Mouse (Mus musculus) thymus, postnatal 14 days (tissue): ENCODE data around the gene Rara.
"Not testable (repeated sequence)": the region's sequence is repeated elsewhere in the genome, so short reads cannot be mapped to it uniquely, and the experiment has no call there.

Experiments used
- DNase-seq: peaks from one replicate; pipeline ENCODE4 v3.0.0; 2021

Rara gene

DNA sequence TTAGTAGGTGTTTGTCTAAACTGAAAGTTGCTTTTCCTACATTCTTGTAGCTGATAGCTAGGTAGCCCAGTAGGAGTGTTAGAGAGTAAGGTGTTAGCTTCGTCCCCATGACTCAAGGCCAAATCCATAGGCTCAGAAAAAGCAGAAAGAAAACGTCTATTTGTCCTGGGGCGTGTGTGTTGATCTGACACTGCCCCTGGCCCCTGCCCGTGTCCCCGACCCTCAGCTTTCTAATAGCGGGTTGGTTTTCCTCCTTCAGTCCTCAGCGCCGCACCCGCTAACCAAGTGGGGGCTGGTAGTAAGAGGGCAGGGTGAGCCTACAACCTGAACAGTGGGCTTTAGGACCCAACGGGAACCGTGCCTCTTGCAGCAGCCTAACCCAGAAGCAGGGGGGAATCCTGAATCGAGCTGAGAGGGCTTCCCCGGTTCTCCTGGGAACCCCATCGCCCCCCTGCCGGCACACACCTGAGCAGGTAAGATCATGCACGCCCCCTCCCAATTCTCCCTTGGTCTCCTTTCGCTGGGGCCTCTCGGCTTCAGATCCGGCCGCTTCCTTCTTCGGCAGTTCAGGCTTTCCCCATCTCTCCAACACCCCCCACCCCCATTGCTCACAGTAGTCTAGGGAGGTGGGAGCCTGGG lies at the start of gene Rara:
TSS of gene Rara (plus strand) at position 381 of the 639 bp plus-strand sequence.
- no peak for DNase-seq

- DNase-seq: no peak
Measured at GRCm38 (mm10) chr11:98887703-98888102, 39.9 kb upstream of the Rara start.

GRCm38 (mm10) chr11:98889077-98889476 lies 38.5 kb upstream of the Rara start:
- no peak for DNase-seq

GRCm38 (mm10) chr11:98889977-98890376 lies 37.6 kb upstream of the Rara start:
- no peak for DNase-seq

GRCm38 (mm10) chr11:98892426-98892825 lies 35.2 kb upstream of the Rara start:
- no peak for DNase-seq

- peak; percentile 54 for DNase-seq
Measured at GRCm38 (mm10) chr11:98900529-98901125, 27.0 kb upstream of the Rara start.

GRCm38 (mm10) chr11:98902621-98903245 lies 24.9 kb upstream of the Rara start:
- no peak for DNase-seq

GRCm38 (mm10) chr11:98904577-98904976 lies 23.0 kb upstream of the Rara start:
- no peak for DNase-seq

DNA sequence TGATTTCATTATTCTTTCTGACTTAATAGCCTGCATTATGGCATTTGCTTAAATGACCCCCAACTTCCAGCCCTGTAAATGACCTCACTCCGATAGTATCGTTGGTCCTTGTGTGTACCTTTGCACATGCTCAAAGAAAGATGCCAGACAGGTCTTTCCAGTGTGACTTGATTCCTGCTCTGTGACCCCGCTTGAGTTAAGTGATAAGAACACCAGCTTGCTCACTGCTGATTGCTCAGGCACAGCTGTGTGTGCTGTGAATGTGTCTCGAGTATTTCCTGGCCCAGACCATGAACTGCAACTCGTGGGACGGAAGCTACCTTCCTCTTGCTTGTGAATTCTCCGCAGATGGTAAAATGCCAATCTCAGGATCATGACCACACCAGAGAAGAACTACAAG lies 22.6 kb upstream of the Rara start:
- DNase-seq: no peak

DNA sequence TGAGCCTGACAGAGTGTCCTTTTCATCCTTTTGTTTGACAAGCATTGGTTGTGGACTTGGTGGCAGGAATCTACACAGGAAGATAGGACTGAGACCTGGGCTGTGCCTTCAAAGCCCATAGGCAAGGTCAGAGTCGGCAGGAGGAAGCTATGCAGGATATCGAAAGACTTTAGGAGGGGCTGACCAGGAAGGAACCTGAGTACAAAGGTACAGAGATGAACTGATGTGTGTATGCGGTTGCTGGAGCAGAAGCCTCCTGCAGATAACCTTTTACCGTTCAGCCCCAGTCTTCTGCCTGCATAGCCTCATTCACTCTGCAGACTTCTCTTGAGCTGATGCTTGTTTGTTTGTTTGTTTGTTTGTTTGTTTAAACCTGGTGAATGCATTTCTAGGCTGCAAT lies 22.0 kb upstream of the Rara start:
- DNase-seq: no peak

DNA sequence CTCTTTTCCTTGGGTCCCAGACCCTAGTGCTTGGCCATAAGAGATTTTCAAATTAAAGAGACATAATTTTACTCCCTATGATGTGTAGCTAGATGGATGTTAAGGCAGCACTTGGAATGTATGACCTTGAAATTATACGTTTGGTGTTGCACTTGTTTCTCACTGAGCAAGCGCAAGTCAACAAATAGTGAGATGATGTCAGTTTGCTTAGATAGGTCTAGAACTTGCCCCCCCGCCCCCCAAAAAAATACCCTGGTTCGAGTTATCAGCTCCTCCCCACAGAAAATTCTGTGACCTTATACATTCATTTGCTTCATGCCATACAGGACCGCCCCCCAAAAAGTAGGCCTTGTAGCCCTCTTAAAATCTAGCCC lies 20.6 kb upstream of the Rara start:
- DNase-seq: no peak

GRCm38 (mm10) chr11:98907437-98908173 lies 20.0 kb upstream of the Rara start, which contains the start of gene Cdc6:
Gene Cdc6 (plus strand): TSS chr11:98907801.
- peak; percentile 97 for DNase-seq

DNA sequence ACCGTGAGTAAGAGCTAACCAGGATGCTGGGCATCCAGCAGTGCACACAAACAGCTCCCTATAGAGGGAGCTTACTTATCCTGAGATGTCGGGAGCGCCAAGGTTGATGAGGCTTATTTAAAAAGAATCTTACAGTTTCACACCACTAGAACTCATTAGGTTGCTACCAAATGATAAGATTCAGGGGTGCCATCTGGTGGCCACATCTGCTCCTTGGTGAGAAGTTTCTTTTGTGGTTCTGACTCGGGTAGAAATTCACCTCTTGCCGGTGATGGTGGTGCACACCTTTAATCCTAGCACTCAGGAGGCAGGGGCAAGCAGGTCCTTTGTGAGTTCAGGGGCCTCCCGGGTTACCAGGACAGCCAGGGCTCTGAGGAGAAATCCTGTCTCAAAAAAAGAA lies 18.0 kb upstream of the Rara start:
- peak; percentile 87 for DNase-seq

GRCm38 (mm10) chr11:98910415-98910814 lies 17.2 kb upstream of the Rara start:
- DNase-seq: no peak

DNA sequence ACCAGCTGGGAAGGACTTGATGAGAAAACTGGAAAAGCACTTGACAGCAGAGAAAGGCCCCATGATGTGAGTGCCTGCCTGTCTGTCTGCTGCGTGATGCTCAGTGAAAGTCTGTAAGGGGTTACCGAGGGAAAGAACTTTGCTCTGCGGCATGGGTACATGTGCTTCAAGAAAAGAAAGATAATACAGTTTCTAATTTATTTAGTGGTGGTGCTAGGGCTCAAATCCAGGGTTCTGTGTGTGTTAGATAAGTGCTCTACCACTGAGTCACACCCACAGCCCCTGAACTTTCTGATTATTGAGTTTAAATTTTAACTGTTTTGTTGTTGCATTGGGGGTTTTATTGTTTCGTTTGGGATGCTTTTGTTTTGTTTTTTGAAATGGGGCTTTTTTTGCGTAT lies 16.1 kb upstream of the Rara start:
- DNase-seq: no peak

GRCm38 (mm10) chr11:98914196-98914595 lies 13.4 kb upstream of the Rara start:
- no peak for DNase-seq

- peak; percentile 69 for DNase-seq
Measured at GRCm38 (mm10) chr11:98916376-98916775, 11.2 kb upstream of the Rara start.

- no peak for DNase-seq
Measured at GRCm38 (mm10) chr11:98917428-98918005, 10.1 kb upstream of the Rara start.

GRCm38 (mm10) chr11:98918231-98918630 lies 9.4 kb upstream of the Rara start:
- peak; percentile 52 for DNase-seq

DNA sequence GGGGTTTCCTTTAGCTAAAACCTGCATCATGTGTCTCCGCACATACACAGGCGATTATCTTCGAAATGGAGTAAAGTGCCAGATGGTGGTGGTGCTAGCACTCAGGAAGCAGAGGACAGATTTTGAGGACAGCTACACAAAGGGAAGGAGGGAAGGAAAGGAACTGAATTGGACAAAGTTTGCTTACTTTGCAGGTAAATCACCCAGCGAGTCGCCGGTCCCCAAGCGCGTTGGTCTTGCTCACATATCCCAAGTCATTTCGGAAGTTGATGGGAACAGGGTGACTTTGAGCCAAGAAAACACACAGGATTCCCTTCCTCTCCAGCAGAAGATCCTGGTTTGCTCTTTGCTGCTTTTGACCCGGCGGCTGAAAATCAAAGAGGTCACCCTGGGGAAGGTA lies 8.6 kb upstream of the Rara start:
- DNase-seq: no peak

- DNase-seq: not testable (repeated sequence)
Measured at GRCm38 (mm10) chr11:98921813-98922212, 5.8 kb upstream of the Rara start.

DNA sequence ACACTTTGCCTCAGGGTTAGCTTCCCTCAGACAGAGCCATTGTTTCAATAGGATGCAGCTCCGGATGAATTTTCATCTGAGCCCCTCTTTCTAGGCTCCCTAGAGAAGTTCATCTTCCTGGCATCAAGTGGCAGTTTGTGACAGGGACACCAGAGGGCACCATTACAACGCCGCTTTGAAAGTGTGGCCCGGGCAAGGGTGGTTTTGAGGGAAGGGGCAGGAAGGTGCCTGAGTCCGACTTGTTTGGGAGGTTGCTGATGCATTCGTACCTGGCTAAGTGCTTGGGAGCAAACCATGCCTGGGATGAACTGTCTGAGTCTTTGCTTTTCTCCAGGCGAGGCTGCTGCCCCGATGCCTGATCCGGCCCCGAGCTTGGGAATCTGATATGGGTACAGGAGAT lies 5.3 kb upstream of the Rara start:
- DNase-seq: peak; percentile 75
